Comparison of ENCODE assay signal across 25 mouse cellular contexts in the genomic region with DNA sequence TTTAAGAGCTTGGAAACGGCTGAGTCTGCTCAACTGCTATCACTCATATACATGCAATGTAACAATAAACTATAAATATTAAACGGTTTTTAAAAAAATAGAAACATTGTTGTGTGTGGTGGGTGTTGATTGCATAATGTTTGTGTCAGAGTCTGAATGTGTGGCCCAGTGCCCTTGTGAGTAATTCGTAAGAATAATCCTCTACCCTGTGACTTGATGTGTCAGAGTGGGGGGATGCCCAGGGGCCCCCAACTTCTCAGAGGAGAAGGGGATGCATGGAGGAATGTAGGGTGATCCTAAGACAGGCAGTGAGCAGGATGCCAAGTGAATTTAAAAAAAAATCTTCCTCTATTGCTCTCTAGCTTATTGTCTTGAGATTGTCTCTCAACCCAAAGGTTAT.
"Had no signal": no experiment of that assay in that cellular context is flagged by ENCODE, and none has a peak within 500 bp of the region (broad histone marks: within the 10 kb centered on the region; RNA-seq: fewer than 3 reads in every experiment).

No protein-coding gene starts in this region.

- H3K4me2 ChIP-seq: heart, embryonic 12.5 days; hindbrain, embryonic 13.5 days; hindbrain, embryonic 15.5 days; kidney, embryonic 15.5 days; limb, embryonic 13.5 days; limb, embryonic 15.5 days; liver, embryonic 12.5 days had no signal

- ATAC-seq: hindbrain, postnatal 0 days; intestine, embryonic 16.5 days; liver, embryonic 12.5 days had no signal

- H3K27ac ChIP-seq: heart, embryonic 10.5 days; hindbrain, embryonic 13.5 days; hindbrain, embryonic 15.5 days; hindbrain, postnatal 0 days; kidney, embryonic 15.5 days; kidney, postnatal 0 days; limb, embryonic 13.5 days; limb, embryonic 15.5 days; liver, embryonic 12.5 days; liver, embryonic 14.5 days had no signal

- H3K36me3 ChIP-seq: heart, embryonic 10.5 days; heart, embryonic 12.5 days; hindbrain, embryonic 13.5 days; hindbrain, embryonic 15.5 days; kidney, embryonic 15.5 days; limb, embryonic 13.5 days; limb, embryonic 15.5 days; liver, embryonic 12.5 days had no signal

- H3K9ac ChIP-seq: heart, embryonic 12.5 days; hindbrain, embryonic 13.5 days; hindbrain, embryonic 15.5 days; kidney, embryonic 15.5 days; limb, embryonic 13.5 days; limb, embryonic 15.5 days; liver, embryonic 12.5 days; liver, embryonic 14.5 days had no signal

- H3K4me1 ChIP-seq: heart, embryonic 10.5 days; heart, embryonic 12.5 days; hindbrain, embryonic 13.5 days; hindbrain, embryonic 15.5 days; kidney, embryonic 15.5 days; limb, embryonic 13.5 days; limb, embryonic 15.5 days; liver, embryonic 12.5 days had no signal

- H3K9me3 ChIP-seq: heart, embryonic 10.5 days; heart, embryonic 12.5 days; hindbrain, embryonic 13.5 days; hindbrain, embryonic 15.5 days; kidney, embryonic 15.5 days; limb, embryonic 13.5 days; limb, embryonic 15.5 days; liver, embryonic 12.5 days had no signal

- H3K4me3 ChIP-seq: heart, embryonic 10.5 days; heart, embryonic 12.5 days; hindbrain, embryonic 13.5 days; hindbrain, embryonic 15.5 days; kidney, embryonic 15.5 days; limb, embryonic 13.5 days; limb, embryonic 15.5 days; liver, embryonic 12.5 days had no signal

- H3K27me3 ChIP-seq: heart, embryonic 12.5 days; hindbrain, embryonic 13.5 days; hindbrain, embryonic 15.5 days; kidney, embryonic 15.5 days; limb, embryonic 13.5 days; limb, embryonic 15.5 days; liver, embryonic 12.5 days had no signal

- DNase-seq: gastrocnemius, postnatal 14 days; gastrocnemius, postnatal 36 days; heart, adult 18-20 months; heart, postnatal 10 days; heart, postnatal 36 days; kidney, adult 11 months; kidney, adult 2 months; kidney, adult 9 months; kidney, postnatal 14 days; kidney, postnatal 36 days; layer of hippocampus, adult 9-11 months; layer of hippocampus, postnatal 36 days; left cerebral cortex, postnatal 4 days had no signal
